Mouse (Mus musculus) layer of hippocampus, postnatal 10 days (tissue): Measurements from ENCODE around the gene Prr13. TPM values are rescaled to one million over a fixed set of nuclear protein-coding genes. Genes with fewer than 3 reads are reported as not detected.

Experiments used
- DNase-seq, 2 experiments: peaks; one replicate each; pipeline ENCODE4 v3.0.0; 2021; ENCODE audit warnings: low spot score in 2 of 2
- total RNA-seq, 2 experiments: library from RNA; stranded (reverse); gene quantifications; 2 replicates each; pipeline ENCODE4 v1.2.3; 2021

Prr13 gene
- total RNA-seq, 2 experiments from 2014 or later = 23.3 to 23.4 TPM

DNA sequence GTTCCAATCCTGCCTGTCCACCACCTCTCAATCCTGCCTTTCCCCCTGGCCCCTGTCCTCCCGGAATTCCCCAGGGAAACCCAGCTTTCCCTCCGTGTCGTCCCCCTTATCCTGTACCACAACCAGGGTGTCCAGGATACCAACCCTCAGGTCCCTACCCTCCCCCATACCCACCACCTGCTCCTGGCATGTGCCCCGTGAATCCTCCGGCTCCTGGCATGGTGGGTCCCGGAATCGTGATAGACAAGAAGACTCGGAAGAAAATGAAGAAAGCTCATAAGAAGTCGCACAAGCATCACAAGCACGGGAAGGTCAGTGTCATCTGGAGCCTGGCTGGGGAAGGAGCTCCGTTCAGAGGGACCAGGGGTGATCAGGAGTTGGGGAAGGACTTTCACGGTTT, 1.6 kb downstream of the Prr13 start:
- DNase-seq = no peak

GRCm38 (mm10) chr15:102460971-102461370, 2.1 kb downstream of the Prr13 start:
- DNase-seq = no peak

DNA sequence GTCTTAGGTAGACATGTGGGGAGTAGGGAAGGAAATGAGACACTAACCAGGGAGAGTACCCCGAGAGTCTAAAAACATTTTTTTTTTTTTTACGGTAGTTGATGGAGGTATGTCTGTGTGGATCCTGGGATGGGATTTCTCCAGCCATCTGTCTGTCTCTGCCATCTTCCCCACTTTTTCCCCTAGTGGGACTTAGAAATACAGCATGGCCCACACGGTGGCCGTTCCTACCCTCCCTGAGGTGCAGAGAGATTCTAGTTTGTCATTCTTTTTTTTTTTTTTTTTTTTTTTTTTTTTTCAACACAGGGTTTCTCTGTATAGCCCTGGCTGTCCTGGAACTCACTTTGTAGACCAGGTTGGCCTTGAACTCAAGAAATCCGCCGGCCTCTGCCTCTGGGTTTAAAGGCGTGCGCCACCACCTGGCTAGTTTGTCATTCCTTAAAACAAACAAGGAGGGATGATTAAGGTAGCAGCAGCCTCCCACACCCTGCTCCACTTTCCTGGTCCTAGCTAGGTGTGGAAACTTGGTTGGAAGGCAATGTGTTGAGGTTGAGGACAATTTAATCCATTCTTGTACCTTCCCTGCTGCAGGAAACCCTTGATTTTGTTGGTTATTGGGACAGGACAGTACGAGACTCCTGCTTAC, 2.7 kb downstream of the Prr13 start:
- no peak for DNase-seq

- DNase-seq = no peak
Measured at GRCm38 (mm10) chr15:102463666-102464065, 4.8 kb downstream of the Prr13 start.

- no peak for DNase-seq
Measured at GRCm38 (mm10) chr15:102468675-102469370, 10.0 kb downstream of the Prr13 start.

GRCm38 (mm10) chr15:102470183-102470604, 11.4 kb downstream of the Prr13 start, which contains the start of gene Pcbp2:
TSS of gene Pcbp2 (plus strand) at chr15:102470539.
- peak; percentile 93 to 96 for DNase-seq

- DNase-seq = peak; percentile 81 to 86
Measured at GRCm38 (mm10) chr15:102470605-102471294, 11.9 kb downstream of the Prr13 start.

DNA sequence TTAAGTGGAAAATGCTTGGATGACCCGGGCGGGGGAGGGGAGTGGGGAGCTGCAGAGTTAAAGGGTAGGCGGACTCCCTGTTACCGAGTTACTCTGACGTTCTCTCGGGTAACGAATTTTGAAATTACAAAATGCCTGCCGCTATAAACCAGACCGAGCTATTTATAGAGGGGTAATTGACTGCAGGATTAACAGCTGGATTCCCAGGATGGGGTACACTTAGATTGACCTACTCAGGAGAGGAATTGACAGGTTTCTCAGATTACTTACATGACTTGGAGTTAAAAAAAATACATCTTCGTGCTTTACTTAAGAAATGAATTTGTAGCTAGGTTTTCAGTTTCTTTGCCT, 12.4 kb downstream of the Prr13 start:
- no peak for DNase-seq

DNA sequence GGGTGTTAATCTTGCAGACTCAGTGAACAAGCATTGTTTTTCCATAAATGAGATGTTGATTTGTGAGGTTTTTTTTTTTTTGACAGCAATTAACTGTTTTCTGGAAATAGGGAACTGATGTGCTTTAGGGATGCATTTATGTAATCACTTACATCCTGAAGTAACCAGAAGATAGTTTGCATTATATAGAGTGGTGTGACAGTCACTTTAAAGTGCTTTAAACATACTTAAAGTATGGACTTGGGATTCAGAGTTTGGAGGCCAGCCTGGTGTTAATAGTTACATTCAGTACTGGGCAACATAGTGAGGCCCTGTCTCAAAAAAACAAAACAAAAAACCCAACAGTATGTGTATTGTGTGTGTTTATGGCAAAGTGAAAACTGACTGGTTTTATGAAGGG, 12.9 kb downstream of the Prr13 start:
- DNase-seq = no peak

GRCm38 (mm10) chr15:102473246-102473645, 14.4 kb downstream of the Prr13 start:
- DNase-seq = no peak

GRCm38 (mm10) chr15:102474520-102474919, 15.7 kb downstream of the Prr13 start:
- no peak for DNase-seq

DNA sequence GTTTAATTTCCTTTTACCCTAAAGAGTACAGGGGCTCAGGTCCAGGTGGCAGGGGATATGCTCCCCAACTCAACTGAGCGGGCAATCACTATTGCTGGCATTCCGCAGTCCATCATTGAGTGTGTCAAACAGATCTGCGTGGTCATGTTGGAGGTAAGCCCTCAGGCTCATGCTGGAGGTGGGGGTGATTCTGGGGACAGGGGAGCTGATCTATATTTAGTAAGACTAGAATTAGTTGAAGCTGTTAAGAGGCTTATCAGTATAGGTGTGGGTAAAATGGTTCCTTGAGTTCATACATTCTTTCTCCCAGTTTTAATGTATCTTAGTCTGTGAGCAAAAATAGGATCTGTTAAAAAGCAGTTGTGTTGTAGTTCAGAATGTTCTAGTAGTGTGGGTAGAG, 24.3 kb downstream of the Prr13 start:
- DNase-seq = no peak

DNA sequence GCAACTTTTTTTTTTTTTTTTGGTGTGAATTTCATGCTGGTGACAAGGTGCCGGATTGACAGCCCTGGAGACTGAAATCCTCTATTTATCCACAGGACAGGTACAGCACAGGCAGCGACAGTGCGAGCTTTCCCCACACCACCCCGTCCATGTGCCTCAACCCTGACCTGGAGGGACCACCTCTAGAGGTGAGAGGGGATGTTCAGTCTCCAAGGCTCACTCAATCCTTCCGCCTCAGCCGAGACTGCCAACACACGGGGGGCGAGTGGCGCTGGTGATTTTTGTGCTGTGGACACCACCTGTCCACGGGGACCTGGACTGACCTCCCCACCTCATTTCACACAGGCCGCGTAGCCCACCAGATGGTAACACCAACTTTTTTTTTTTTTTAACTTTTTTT, 27.0 kb downstream of the Prr13 start:
- DNase-seq = no peak

DNA sequence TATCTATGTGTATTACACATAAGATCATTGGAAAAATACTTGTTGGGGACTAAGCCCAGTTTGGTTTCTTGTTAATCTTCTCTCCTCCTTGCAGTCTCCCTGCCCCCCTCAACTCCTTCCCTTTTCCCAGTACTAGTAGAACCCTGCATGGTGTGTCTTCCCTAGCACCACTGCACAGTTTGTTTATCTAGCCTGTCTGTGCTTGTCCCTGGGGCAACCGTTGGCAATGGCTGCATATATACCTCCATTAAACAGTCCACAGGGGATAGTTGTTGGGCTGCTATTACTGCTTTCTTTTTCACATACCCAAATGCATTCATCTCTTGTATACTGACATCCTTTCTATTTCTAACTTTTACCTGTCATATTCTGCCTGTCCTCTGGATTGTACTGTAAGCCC, 28.8 kb downstream of the Prr13 start:
- DNase-seq = no peak

DNA sequence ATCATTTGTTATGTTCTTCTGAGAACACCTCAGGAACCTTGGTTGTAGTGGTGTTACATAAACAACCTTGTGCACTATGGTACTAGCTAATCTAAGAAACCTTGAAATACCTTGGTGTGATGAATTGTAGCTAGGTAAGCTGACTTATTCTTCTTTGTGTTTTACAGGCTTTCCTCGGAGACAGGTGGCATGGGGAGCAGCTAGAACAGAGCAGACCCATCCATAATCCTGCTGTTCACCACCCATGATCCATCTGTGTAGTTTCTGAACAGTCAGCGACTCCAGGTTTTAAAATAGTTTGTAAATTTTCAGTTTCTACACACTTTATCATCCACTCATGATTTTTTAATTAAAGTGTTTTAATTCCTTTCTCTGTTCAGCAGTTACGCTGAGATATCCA, 39.5 kb downstream of the Prr13 start:
- no peak for DNase-seq

DNA sequence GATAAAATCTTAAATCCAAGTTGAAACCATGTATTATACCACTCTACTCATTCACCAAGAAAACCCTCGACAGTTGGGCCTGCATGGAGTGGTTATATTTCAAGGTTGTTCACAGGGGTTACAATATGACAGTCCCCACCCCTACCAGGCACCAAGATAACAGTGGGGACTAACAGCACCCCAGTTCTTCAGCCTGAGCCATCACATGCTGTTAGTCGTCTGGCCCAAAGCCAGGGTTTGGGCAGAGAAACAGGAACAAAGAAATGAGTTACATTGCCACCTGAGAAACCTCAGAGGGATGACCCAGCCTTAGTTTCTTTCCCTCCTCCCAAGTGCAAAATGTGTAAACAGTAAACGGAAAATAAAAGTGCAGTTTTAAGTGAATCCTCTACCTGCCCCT, 40.5 kb downstream of the Prr13 start:
- DNase-seq = no peak

GRCm38 (mm10) chr15:102499851-102500250, 41.0 kb downstream of the Prr13 start:
- no peak for DNase-seq

DNA sequence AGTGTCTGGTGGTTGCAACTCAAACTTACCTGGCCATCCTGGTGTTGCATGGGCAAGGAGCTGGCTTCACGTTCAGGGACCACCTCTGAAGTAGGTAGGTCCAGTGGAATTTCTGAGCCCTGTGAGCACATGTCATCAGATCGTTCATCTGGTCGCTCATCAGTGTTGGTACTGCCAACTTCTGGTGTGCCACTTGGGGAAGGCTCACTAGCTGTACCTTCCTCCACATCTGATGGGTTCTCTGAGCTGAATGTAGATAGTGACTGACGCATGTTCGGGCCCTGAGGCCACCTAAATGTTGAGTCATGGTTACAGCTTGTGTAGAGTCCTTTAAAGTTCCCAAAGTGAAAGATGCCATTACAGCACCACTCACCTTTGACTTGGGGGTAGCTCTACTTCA, 41.7 kb downstream of the Prr13 start:
- no peak for DNase-seq

DNA sequence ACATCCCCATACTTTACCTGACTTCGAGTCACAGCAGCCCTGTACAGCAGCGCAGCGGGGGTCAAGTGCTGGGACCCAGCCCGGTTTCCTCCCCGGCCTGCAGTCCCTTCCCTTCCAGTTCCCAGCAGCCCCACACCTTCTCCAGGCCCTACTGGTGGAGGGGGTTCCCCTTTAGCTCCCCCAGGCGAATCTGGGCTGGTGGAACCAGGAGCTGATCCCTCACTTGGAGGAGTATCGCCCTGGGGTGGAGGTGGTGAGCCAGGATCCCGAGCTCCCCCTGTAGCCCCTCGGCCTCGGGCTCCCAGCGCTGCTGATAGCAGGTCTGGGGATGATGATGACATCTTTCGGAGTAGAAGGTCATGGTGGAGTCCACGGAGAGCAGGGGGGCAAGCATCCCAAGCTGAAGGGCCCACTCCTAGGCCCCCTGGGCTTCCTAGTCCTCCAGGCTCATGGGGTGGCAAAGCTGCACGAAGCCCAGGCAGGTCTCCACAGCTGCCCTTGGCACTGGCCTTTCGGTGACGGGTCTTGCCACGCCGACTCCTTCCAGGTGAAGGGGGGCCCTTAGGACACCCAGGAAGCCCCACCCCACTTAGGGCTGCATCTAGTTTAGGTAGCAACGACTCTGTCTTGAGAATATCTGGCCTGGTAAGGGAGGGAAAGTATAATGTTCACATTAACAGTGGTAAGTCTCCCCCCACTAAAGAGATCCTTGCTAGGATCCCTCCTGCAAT, 42.4 kb downstream of the Prr13 start:
- no peak for DNase-seq

GRCm38 (mm10) chr15:102502254-102502840, 43.5 kb downstream of the Prr13 start:
- DNase-seq = no peak

DNA sequence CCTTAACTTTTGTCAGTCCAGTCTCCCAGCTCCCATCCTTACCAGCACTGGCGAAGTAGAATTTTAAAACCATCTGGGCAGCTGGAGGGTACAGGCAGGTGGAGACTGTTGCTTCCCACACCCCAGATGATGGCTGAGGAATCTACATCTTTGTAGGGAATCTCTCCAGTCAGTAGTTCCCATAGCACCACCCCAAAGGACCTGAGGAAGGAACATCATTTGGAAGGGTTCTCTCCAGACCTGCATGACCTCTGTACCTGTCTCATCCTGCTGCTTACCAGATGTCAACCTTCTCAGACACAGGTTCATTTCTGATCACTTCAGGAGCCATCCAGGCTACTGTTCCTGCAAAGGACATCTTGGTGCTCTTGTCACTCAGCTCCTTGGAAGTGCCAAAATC, 44.6 kb downstream of the Prr13 start, which contains the start of gene Gm10337:
Gene Gm10337 (plus strand): TSS at position 276 of the 400 bp plus-strand sequence.
- no peak for DNase-seq
